Mouse (Mus musculus): ENCODE measurements around the gene Gm40460. TPM values are rescaled to one million over a fixed set of nuclear protein-coding genes. Genes with fewer than 3 reads are reported as not detected.
"Not testable (repeated sequence)": the region's sequence is repeated elsewhere in the genome, so short reads cannot be mapped to it uniquely, and the experiment has no call there.

Gm40460 gene
- polyA plus RNA-seq, 1 experiment, result not detected

DNA sequence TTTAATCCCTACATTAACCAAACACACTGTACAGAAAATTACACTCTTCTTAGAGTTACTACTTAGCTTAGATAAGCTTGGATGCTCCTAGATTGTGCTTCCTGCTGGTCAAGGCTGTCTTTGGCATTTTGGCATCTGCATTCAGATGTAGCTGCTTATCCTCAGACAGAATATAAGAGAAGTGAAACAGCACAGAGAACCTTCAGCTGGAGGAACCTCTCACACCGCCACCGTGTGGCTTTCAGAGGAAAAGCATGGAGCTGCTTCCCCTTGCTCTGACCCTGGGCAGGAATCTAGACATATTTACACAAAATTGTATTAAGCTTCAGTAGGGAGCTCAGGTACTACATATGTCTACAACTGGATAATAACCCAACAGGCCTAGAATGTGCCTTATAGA, 14.6 kb upstream of the Gm40460 start:
- Histone ChIP-seq H3K36me3 (ENCODE audit: control insufficient read depth) (no peaks in the 10 kb centered on the region), H3K4me1 (ENCODE audit: control insufficient read depth) (no peaks in the 10 kb centered on the region), H3K27me3 (ENCODE audit: control insufficient read depth) (peaks cover 2% of the 10 kb centered on the region; the same call in 1 of the 2 replicates), H3K9me3 (ENCODE audit: control insufficient read depth, low read length) (no peaks in the 10 kb centered on the region), H3K4me3 (replicated peaks) (no peak overlapping the region)
- TF ChIP-seq TAL1 (IDR thresholded peaks at IDR 0.05; ENCODE audit: low read length) (no peak), GATA1 (IDR thresholded peaks at IDR 0.05; ENCODE audit: low read length) (no peak)

DNA sequence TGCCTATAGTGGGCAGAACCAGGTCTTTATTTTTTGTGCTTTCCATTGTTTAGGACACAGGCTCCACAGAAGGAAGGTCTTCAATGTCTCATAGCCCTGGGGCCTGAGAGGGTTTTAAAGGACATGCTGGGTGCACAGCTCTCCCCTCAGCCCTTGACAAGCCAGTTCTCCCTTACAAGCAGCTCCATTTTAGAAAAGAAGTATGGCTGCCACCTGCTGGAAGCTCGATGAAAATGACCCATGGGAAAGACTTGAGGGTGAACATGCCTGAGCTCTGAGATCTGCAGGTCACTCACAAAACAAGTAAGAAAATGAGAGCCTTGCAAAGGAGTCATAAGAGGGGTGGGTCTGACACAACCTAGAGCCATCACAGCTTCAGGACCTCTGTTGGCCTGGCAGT, 8.9 kb upstream of the Gm40460 start:
- H3K27me3 ChIP-seq (ENCODE audit: control insufficient read depth), result no peaks in the 10 kb centered on the region
- H3K36me3 ChIP-seq (ENCODE audit: control insufficient read depth), result no peaks in the 10 kb centered on the region
- no peaks in the 10 kb centered on the region for H3K9me3 ChIP-seq (ENCODE audit: control insufficient read depth, low read length)
- no peak overlapping the region for H3K4me3 ChIP-seq (replicated peaks)
- TF ChIP-seq GATA1 (IDR thresholded peaks at IDR 0.05; ENCODE audit: low read length) (no peak), TAL1 (IDR thresholded peaks at IDR 0.05; ENCODE audit: low read length) (no peak)
- no peaks in the 10 kb centered on the region for H3K4me1 ChIP-seq (ENCODE audit: control insufficient read depth)

DNA sequence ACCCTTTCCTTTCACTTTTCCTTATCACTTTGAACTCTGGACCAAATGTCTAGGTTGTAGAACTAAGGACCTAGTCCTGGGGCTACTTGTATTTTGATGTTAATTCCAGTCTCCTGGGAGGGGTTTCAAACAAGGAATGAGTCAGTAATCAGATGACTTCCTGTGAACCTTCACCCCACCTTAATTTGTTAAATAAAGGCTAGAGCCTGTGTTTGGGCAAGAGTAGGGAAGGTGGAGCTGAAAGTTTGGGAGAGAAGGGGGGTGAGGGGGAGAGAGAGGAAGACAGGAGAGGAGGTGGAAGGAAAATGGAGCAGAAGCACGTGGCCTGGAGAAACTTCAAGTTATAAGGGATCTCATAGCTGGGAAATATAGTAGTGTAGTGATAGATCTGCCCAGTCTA, 9.3 kb downstream of the Gm40460 start:
- Histone ChIP-seq H3K4me3 (replicated peaks) (no peak overlapping the region), H3K36me3 (ENCODE audit: control insufficient read depth) (no peaks in the 10 kb centered on the region), H3K9me3 (ENCODE audit: control insufficient read depth, low read length) (peaks cover 10% of the 10 kb centered on the region), H3K4me1 (ENCODE audit: control insufficient read depth) (no peaks in the 10 kb centered on the region), H3K27me3 (ENCODE audit: control insufficient read depth) (no peaks in the 10 kb centered on the region)
- TF ChIP-seq GATA1 (IDR thresholded peaks at IDR 0.05; ENCODE audit: low read length) (no peak), TAL1 (IDR thresholded peaks at IDR 0.05; ENCODE audit: low read length) (no peak)

DNA sequence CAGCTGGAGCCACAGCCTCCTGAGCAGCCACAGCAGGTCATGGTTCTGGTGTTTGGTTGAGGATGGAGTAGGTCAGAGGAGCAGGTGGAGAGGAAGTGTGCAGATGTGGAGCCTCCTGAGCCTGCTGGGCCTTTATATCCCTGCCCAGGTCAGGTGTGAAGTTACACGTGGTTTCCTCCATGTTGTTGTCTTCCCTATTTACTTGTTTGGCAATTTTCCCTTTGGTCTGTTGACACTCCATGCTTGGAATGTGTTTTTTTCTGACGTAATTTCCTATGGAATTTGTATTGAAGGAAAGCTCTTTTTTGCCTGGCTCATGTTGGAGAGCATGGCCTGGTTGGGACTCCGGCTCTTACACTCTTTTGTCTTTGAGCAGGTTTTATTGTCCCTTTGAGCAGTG, 11.0 kb downstream of the Gm40460 start, which contains the start of gene Krtap5-5:
Krtap5-5 (minus strand) TSS at position 101 of the 400 bp plus-strand sequence.
- not testable (repeated sequence) for H3K27me3 ChIP-seq (ENCODE audit: control insufficient read depth); H3K9me3 ChIP-seq (ENCODE audit: control insufficient read depth, low read length); H3K4me1 ChIP-seq (ENCODE audit: control insufficient read depth); H3K36me3 ChIP-seq (ENCODE audit: control insufficient read depth); H3K4me3 ChIP-seq (replicated peaks)

DNA sequence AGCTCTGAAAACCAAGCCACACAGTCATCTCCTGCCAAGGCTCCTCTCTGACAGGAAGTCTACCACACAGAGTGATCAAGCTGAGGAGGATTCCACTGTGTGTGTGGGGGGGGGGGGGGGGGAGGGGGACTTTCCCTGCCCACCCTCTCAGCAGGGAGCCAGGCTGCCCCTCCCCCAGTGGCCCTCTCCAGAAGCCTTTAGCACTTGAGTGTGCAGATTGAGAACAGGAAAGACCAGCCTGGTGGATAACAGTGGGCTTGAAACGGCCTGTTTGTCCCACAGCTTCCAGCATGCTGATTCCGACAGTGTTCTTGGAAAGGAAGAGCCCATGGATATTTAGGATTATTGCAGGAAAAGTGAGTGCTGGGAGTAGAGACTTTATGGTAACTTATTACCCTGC, 16.4 kb downstream of the Gm40460 start:
- no peaks in the 10 kb centered on the region for H3K4me1 ChIP-seq (ENCODE audit: control insufficient read depth)
- H3K9me3 ChIP-seq (ENCODE audit: control insufficient read depth, low read length), result peaks cover 12% of the 10 kb centered on the region
- TF ChIP-seq TAL1 (IDR thresholded peaks at IDR 0.05; ENCODE audit: low read length), result no peak

DNA sequence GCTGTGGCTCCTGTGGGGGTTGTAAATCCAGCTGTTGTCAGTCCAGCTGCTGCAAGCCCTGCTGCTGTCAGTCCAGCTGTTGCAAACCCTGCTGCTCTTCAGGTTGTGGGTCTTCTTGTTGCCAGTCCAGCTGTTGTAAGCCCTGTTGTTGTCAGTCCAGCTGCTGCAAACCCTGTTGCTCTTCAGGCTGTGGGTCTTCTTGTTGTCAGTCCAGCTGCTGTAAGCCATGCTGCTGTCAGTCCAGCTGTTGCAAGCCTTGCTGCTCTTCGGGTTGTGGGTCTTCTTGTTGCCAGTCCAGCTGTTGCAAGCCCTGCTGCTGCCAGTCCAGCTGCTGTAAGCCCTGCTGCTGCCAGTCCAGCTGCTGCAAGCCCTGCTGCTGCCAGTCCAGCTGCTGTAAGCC, 28.7 kb downstream of the Gm40460 start:
- H3K4me3 ChIP-seq (replicated peaks); H3K4me1 ChIP-seq (ENCODE audit: control insufficient read depth); H3K9me3 ChIP-seq (ENCODE audit: control insufficient read depth, low read length); H3K27me3 ChIP-seq (ENCODE audit: control insufficient read depth); H3K36me3 ChIP-seq (ENCODE audit: control insufficient read depth): not testable (repeated sequence)

More for the DNA sequence above, 16.4 kb downstream of the Gm40460 start:
- Histone ChIP-seq H3K36me3 (ENCODE audit: control insufficient read depth) (no peaks in the 10 kb centered on the region), H3K27me3 (ENCODE audit: control insufficient read depth) (no peaks in the 10 kb centered on the region), H3K4me3 (replicated peaks) (no peak overlapping the region)

DNA sequence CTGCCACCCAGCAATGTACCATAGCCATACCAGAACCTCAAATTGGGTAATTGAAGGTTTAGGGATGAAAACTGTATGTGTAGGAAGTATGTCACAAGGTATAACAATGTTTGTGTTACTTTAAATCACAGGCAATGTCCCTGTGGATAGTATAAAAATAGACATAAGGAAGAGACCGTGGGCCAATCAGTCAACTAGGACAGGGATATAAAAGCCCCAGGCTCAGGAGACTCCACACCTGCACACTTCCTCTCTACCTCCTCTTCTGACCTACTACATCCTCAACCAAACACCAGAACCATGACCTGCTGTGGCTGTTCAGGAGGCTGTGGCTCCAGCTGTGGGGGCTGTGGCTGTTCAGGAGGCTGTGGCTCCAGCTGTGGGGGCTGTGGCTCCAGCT, 29.3 kb downstream of the Gm40460 start, which contains the start of gene Gm7579:
Gm7579 (plus strand) TSS at position 301 of the 400 bp plus-strand sequence.
- Histone ChIP-seq H3K9me3 (ENCODE audit: control insufficient read depth, low read length) (no peaks in the 10 kb centered on the region), H3K27me3 (ENCODE audit: control insufficient read depth) (no peaks in the 10 kb centered on the region), H3K36me3 (ENCODE audit: control insufficient read depth) (no peaks in the 10 kb centered on the region), H3K4me3 (replicated peaks) (no peak within 1 kb of the TSS), H3K4me1 (ENCODE audit: control insufficient read depth) (no peaks in the 10 kb centered on the region)
- no peak for TF ChIP-seq TAL1 (IDR thresholded peaks at IDR 0.05; ENCODE audit: low read length)
- no peak for TF ChIP-seq GATA1 (IDR thresholded peaks at IDR 0.05; ENCODE audit: low read length)

DNA sequence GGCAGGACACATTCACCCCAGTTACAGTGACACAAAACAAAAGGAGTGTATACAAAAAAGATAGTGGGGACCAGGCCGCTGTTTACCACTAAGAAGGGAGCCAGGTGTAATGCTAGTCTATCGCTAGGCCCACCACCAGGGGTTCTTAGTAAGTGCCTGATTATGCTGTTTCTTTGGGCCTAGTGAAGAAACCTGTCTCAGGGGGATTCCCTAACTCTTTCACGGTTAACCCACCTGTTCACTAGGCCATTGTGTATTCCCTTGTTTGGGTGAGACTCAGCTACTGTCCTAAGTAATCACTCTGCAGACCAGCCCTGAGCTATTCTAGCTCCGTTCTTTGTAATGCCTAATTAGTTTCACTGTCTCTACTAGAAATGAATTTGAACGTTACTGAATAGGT, 34.0 kb downstream of the Gm40460 start:
- not testable (repeated sequence) for H3K9me3 ChIP-seq (ENCODE audit: control insufficient read depth, low read length); H3K27me3 ChIP-seq (ENCODE audit: control insufficient read depth); H3K4me1 ChIP-seq (ENCODE audit: control insufficient read depth); H3K36me3 ChIP-seq (ENCODE audit: control insufficient read depth); H3K4me3 ChIP-seq (replicated peaks)

DNA sequence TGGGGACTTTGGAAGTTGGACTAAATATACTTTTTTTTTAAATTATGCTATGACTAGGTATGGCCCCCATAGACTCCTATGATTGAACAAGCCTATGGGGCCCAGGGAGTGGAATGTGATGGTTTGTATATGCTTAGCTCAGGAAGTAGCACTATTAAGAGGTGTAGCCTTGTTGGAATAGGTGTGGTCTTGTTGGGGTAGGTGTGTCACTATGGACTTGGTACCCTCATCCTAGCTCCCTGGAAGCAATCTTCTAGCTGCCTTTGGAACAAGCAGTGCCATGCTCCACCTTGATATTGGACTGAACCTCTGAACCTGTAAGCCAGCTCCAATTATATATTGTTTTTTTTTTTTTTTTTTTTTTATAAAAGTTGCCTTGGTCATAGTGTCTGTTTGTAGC, 35.4 kb downstream of the Gm40460 start:
- H3K36me3 ChIP-seq (ENCODE audit: control insufficient read depth), result no peaks in the 10 kb centered on the region
- H3K27me3 ChIP-seq (ENCODE audit: control insufficient read depth), result no peaks in the 10 kb centered on the region
- H3K4me3 ChIP-seq (replicated peaks), result no peak overlapping the region
- H3K4me1 ChIP-seq (ENCODE audit: control insufficient read depth), result no peaks in the 10 kb centered on the region
- no peaks in the 10 kb centered on the region for H3K9me3 ChIP-seq (ENCODE audit: control insufficient read depth, low read length)
- TF ChIP-seq GATA1 (IDR thresholded peaks at IDR 0.05; ENCODE audit: low read length) (no peak), TAL1 (IDR thresholded peaks at IDR 0.05; ENCODE audit: low read length) (no peak)

DNA sequence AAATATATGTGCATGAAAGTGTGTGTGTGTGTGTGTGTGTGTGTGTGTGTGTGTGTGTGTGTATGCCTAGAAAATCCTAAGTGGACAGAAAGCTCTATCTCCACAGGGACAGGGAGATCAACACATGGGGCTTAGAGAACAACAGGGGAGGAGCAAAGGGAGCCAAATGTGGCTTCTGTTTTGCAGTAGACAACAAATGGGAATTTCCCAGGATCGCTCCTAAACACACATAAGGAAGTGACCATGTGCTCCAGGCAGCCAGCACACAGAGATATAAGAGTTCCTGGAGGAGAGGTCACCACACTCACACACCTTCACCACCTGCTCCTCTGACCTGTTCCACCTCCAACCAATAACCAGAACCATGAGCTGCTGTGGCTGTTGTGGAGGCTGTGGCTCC, 39.8 kb downstream of the Gm40460 start, which contains the start of gene Krtap5-3:
Krtap5-3 (plus strand) TSS at position 301 of the 400 bp plus-strand sequence.
- Histone ChIP-seq H3K4me3 (replicated peaks) (no peak within 1 kb of the TSS), H3K36me3 (ENCODE audit: control insufficient read depth) (no peaks in the 10 kb centered on the region), H3K9me3 (ENCODE audit: control insufficient read depth, low read length) (no peaks in the 10 kb centered on the region), H3K27me3 (ENCODE audit: control insufficient read depth) (no peaks in the 10 kb centered on the region), H3K4me1 (ENCODE audit: control insufficient read depth) (no peaks in the 10 kb centered on the region)
- TF ChIP-seq GATA1 (IDR thresholded peaks at IDR 0.05; ENCODE audit: low read length) (no peak), TAL1 (IDR thresholded peaks at IDR 0.05; ENCODE audit: low read length) (no peak)

Data from erythroblast, embryonic 14.5 days (primary cell).